Mouse (Mus musculus) heart, postnatal 0 days (tissue): ENCODE measurements around the gene Lpcat2b. TPM values are rescaled to one million over a fixed set of nuclear protein-coding genes. Genes with fewer than 3 reads are reported as not detected.

Experiments used
- ATAC-seq: fragments of 200-750 bp; cut with Nextera tagmentation; 2 replicates; pipeline ENCODE4 v1.8.0; 2017; ENCODE audit warnings: low read depth, moderate number of reproducible peaks, moderate library complexity; ENCODE audit not compliant: insufficient read depth
- DNase-seq: peaks from one replicate; pipeline ENCODE4 v3.0.0-alpha.2; 2016; ENCODE audit warnings: low spot score
- H3K27ac ChIP-seq: fragments of 300-500 bp; sonication (generic); 2 replicates; pipeline ENCODE4 v1.5.1; 2014; ENCODE audit warnings: low read depth, mild to moderate bottlenecking
- H3K27me3 ChIP-seq: fragments of 300-500 bp; sonication (generic); 2 replicates; pipeline ENCODE4 v1.6.1; 2014; ENCODE audit warnings: low read length, mixed read lengths; ENCODE audit not compliant: control insufficient read depth, insufficient read depth
- H3K36me3 ChIP-seq: fragments of 300-500 bp; sonication (generic); replicated peaks from 2 replicates; pipeline ENCODE4 v1.6.1; 2014; ENCODE audit warnings: low read length, mixed read lengths; ENCODE audit not compliant: control insufficient read depth, insufficient read depth
- H3K4me1 ChIP-seq: fragments of 300-500 bp; sonication (generic); 2 replicates; pipeline ENCODE4 v1.6.1; 2014; ENCODE audit warnings: antibody characterized with exemption; ENCODE audit not compliant: control insufficient read depth, insufficient read depth
- H3K4me2 ChIP-seq: fragments of 300-500 bp; sonication (generic); 2 replicates; pipeline ENCODE4 v1.6.1; 2014; ENCODE audit warnings: low read depth, mild to moderate bottlenecking, low read length, moderate library complexity
- H3K4me3 ChIP-seq: fragments of 300-500 bp; sonication (generic); 2 replicates; pipeline ENCODE4 v1.5.1; 2014; ENCODE audit warnings: low read depth, low read length
- H3K9ac ChIP-seq: fragments of 300-500 bp; sonication (generic); replicated peaks from 2 replicates; pipeline ENCODE4 v1.6.1; 2014; ENCODE audit warnings: low read depth, low read length, mixed read lengths
- H3K9me3 ChIP-seq: fragments of 300-500 bp; sonication (generic); replicated peaks from 2 replicates; pipeline ENCODE4 v1.6.1; 2016; ENCODE audit warnings: low read length; ENCODE audit not compliant: control insufficient read depth
- CTCF ChIP-seq: IDR thresholded peaks from 2 replicates; pipeline ENCODE4 v1.5.1; 2016; ENCODE audit warnings: antibody characterized with exemption, control low read depth, low read depth
- EP300 ChIP-seq: IDR thresholded peaks from 2 replicates; pipeline ENCODE4 v1.6.1; 2016; ENCODE audit warnings: antibody characterized with exemption, low read depth
- WGBS: fragments of 180-500 bp; shearing (Covaris S2); extraction: QIAGEN DNeasy Blood & Tissue Kit; methylation state at CpG from one replicate; pipeline ENCODE4 v1.1.7; 2014; 5-methylcytosine and 5-hydroxymethylcytosine counted together
- polyA plus RNA-seq: library from polyadenylated mRNA; unstranded; fragments of >200 nt; fragmentation: Nextera tagmentation; extraction: Ambion mirVana; gene quantifications from 2 replicates; pipeline ENCODE4 v1.2.1, GENCODE M21; 2015
- total RNA-seq: library from RNA; depleted of rRNA; stranded (reverse); fragments of >200 nt; gene quantifications from 2 replicates; pipeline ENCODE4 v1.2.3, GENCODE M21; 2014; ENCODE audit warnings: low replicate concordance

Gene Lpcat2b
- total and polyA plus RNA-seq, 2 experiments from 2014 or later: not detected

- H3K4me3 ChIP-seq: no peak overlapping the region
- no peak overlapping the region for H3K27ac ChIP-seq
- no peak for TF ChIP-seq CTCF
- H3K27me3 ChIP-seq: no peaks in the 10 kb centered on the region
- no peak overlapping the region for H3K4me2 ChIP-seq
- no peak for DNase-seq
- 71% methylated on average over 2 of the region's 2 CpGs for WGBS
- no peak for ATAC-seq
- H3K4me1 ChIP-seq: no peaks in the 10 kb centered on the region
- H3K9ac ChIP-seq: no peak overlapping the region
- H3K9me3 ChIP-seq: no peaks in the 10 kb centered on the region
- H3K36me3 ChIP-seq: no peaks in the 10 kb centered on the region
Observed at GRCm38 (mm10) chr5:107412285-107412684, 19.1 kb upstream of the Lpcat2b start.

GRCm38 (mm10) chr5:107415098-107415497, 16.3 kb upstream of the Lpcat2b start:
- TF ChIP-seq EP300: no peak
- no peak for TF ChIP-seq CTCF
- Histone ChIP-seq H3K4me1 (no peaks in the 10 kb centered on the region), H3K27ac (no peak overlapping the region), H3K4me2 (no peak overlapping the region), H3K4me3 (no peak overlapping the region), H3K9me3 (no peaks in the 10 kb centered on the region), H3K27me3 (no peaks in the 10 kb centered on the region), H3K9ac (no peak overlapping the region), H3K36me3 (no peaks in the 10 kb centered on the region)
- whole genome bisulfite sequencing: 73% methylated on average over 2 of the region's 2 CpGs
- ATAC-seq: no peak
- no peak for DNase-seq

- Histone ChIP-seq H3K27me3 (no peaks in the 10 kb centered on the region), H3K4me1 (no peaks in the 10 kb centered on the region), H3K27ac (no peak overlapping the region), H3K4me2 (no peak overlapping the region), H3K4me3 (no peak overlapping the region), H3K36me3 (no peaks in the 10 kb centered on the region), H3K9ac (no peak overlapping the region), H3K9me3 (no peaks in the 10 kb centered on the region)
- no peak for ATAC-seq
- no peak for DNase-seq
- 18% methylated on average over 1 of the region's 1 CpGs for WGBS
- no peak for TF ChIP-seq CTCF
- no peak for TF ChIP-seq EP300
Observed at GRCm38 (mm10) chr5:107421676-107422075, 9.7 kb upstream of the Lpcat2b start.

- Histone ChIP-seq H3K36me3 (no peaks in the 10 kb centered on the region), H3K27ac (no peak overlapping the region), H3K4me2 (no peak overlapping the region), H3K9ac (no peak overlapping the region), H3K9me3 (no peaks in the 10 kb centered on the region), H3K4me1 (0 out of 2 replicates have a peak, but pooled peaks cover 6% of the 10 kb centered on the region), H3K4me3 (no peak overlapping the region), H3K27me3 (no peaks in the 10 kb centered on the region)
- TF ChIP-seq EP300 (no peak), CTCF (no peak)
- no peak for DNase-seq
- no peak for ATAC-seq
- WGBS: 68% methylated on average over 5 of the region's 5 CpGs
Observed at GRCm38 (mm10) chr5:107434001-107434400, 2.7 kb downstream of the Lpcat2b start.

- H3K4me3 ChIP-seq: no peak overlapping the region
- WGBS: 81% methylated on average over 6 of the region's 6 CpGs
- no peak overlapping the region for H3K4me2 ChIP-seq
- no peak overlapping the region for H3K9ac ChIP-seq
- H3K4me1 ChIP-seq: 0 out of 2 replicates have a peak, but pooled peaks cover 6% of the 10 kb centered on the region
- no peaks in the 10 kb centered on the region for H3K27me3 ChIP-seq
- H3K9me3 ChIP-seq: no peaks in the 10 kb centered on the region
- H3K36me3 ChIP-seq: no peaks in the 10 kb centered on the region
- DNase-seq (no peak), ATAC-seq (no peak)
- TF ChIP-seq EP300 (no peak), CTCF (no peak)
- no peak overlapping the region for H3K27ac ChIP-seq
Observed at GRCm38 (mm10) chr5:107436185-107436584, 4.8 kb downstream of the Lpcat2b start.

GRCm38 (mm10) chr5:107436587-107437209, 5.3 kb downstream of the Lpcat2b start:
- DNase-seq: no peak

More at GRCm38 (mm10) chr5:107436587-107437209, 5.3 kb downstream of the Lpcat2b start:
- Histone ChIP-seq H3K4me2 (no peak overlapping the region), H3K9me3 (no peaks in the 10 kb centered on the region), H3K27me3 (no peaks in the 10 kb centered on the region), H3K4me1 (0 out of 2 replicates have a peak, but pooled peaks cover 6% of the 10 kb centered on the region), H3K9ac (no peak overlapping the region), H3K27ac (no peak overlapping the region), H3K36me3 (no peaks in the 10 kb centered on the region), H3K4me3 (no peak overlapping the region)
- no peak for TF ChIP-seq CTCF
- TF ChIP-seq EP300: no peak
- 67% methylated on average over 6 of the region's 6 CpGs for WGBS
- ATAC-seq: no peak
